Mouse (Mus musculus) adipocyte (in vitro differentiated cells): ENCODE data around the gene B3gnt3.
A peak's percentile ranks its signal among the peaks of the same experiment; 100 is the strongest.
"Not testable (repeated sequence)": the region's sequence is repeated elsewhere in the genome, so short reads cannot be mapped to it uniquely, and the experiment has no call there.

Experiments used
- DNase-seq: peaks from one replicate; pipeline ENCODE4 v3.0.0-alpha.2; 2016; ENCODE audit warnings: low spot score

B3gnt3 gene

GRCm38 (mm10) chr8:71711574-71711973 is 10.0 kb upstream of the B3gnt3 start:
- DNase-seq = no peak

GRCm38 (mm10) chr8:71709800-71710446 is 8.3 kb upstream of the B3gnt3 start:
- DNase-seq = peak; percentile 58

- no peak for DNase-seq
These were observed 7.7 kb upstream of the B3gnt3 start for GRCm38 (mm10) chr8:71709134-71709799.

- DNase-seq = peak; percentile 24
These were observed 6.3 kb upstream of the B3gnt3 start for GRCm38 (mm10) chr8:71707874-71708273.

- not testable (repeated sequence) for DNase-seq
These were observed 1.8 kb upstream of the B3gnt3 start for GRCm38 (mm10) chr8:71703400-71703799.

GRCm38 (mm10) chr8:71702923-71703322 is 1.3 kb upstream of the B3gnt3 start:
- DNase-seq = no peak

GRCm38 (mm10) chr8:71702087-71702432 is 471 bp upstream of the B3gnt3 start:
- DNase-seq = no peak

GRCm38 (mm10) chr8:71700493-71701269 is 908 bp downstream of the B3gnt3 start:
- DNase-seq = no peak

GRCm38 (mm10) chr8:71695456-71695855 is 6.1 kb downstream of the B3gnt3 start:
- DNase-seq = not testable (repeated sequence)

GRCm38 (mm10) chr8:71693166-71694041 is 8.2 kb downstream of the B3gnt3 start:
- no peak for DNase-seq

GRCm38 (mm10) chr8:71692509-71692908 is 9.1 kb downstream of the B3gnt3 start:
- no peak for DNase-seq

- DNase-seq = no peak
These were observed 12.6 kb downstream of the B3gnt3 start, which contains the start of gene Insl3 for GRCm38 (mm10) chr8:71689028-71689427. Gene Insl3, plus strand, starts transcription at chr8:71689214.

GRCm38 (mm10) chr8:71687616-71688015 is 14.0 kb downstream of the B3gnt3 start:
- no peak for DNase-seq

GRCm38 (mm10) chr8:71686143-71686734 is 15.3 kb downstream of the B3gnt3 start:
- no peak for DNase-seq

- DNase-seq = no peak
These were observed 16.0 kb downstream of the B3gnt3 start for GRCm38 (mm10) chr8:71685573-71685972.

GRCm38 (mm10) chr8:71684701-71685100 is 16.9 kb downstream of the B3gnt3 start:
- no peak for DNase-seq

- no peak for DNase-seq
These were observed 18.8 kb downstream of the B3gnt3 start for GRCm38 (mm10) chr8:71682832-71683231.

- no peak for DNase-seq
These were observed 20.1 kb downstream of the B3gnt3 start for GRCm38 (mm10) chr8:71681369-71681915.

- no peak for DNase-seq
These were observed 21.1 kb downstream of the B3gnt3 start for GRCm38 (mm10) chr8:71680471-71680870.

GRCm38 (mm10) chr8:71679550-71680168 is 21.9 kb downstream of the B3gnt3 start:
- no peak for DNase-seq

GRCm38 (mm10) chr8:71679116-71679515 is 22.5 kb downstream of the B3gnt3 start:
- no peak for DNase-seq
